In the genomic region with DNA sequence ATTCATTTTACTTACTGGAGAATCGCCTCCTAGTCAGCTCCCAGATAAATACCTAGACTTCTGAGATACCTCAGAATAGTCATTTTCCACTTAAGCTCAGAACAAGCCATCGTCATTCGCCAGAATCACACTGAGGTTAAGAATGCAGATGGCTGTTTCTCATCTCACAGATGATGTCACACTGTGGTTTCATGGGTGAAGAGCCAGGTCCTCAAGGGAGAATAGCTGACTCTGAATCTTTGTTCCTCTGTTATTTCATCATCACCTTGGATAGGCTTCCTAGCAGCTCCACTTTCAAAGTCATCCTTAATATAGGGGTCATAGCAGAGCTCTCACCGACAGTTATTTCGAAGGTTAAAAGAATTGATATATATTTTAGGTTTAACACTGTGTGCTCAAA, we compare ENCODE assay signal across 26 mouse cellular contexts.
DNase-seq lines count a peak whose midpoint lies in the region; ATAC-seq and TF ChIP-seq lines count a peak whose summit lies in the region.
"Had no signal": no experiment of that assay in that cellular context is flagged by ENCODE, and none has a peak within 500 bp of the region (broad histone marks: within the 10 kb centered on the region; RNA-seq: fewer than 3 reads in every experiment).

No protein-coding gene starts in this region.

- TF ChIP-seq EP300 in CH12.LX (IDR thresholded peaks at IDR 0.05; ENCODE audit: low read length), result peak; percentile 93

- no peak overlapping the region for H3K9ac ChIP-seq in CH12.LX (ENCODE audit: insufficient read depth, low read depth)
- no peak overlapping the region for H3K9ac ChIP-seq in heart, embryonic 12.5 days
- H3K9ac ChIP-seq: embryonic facial prominence, embryonic 13.5 days; embryonic facial prominence, embryonic 15.5 days; forebrain, embryonic 12.5 days had no signal

- H3K27ac ChIP-seq in CH12.LX (ENCODE audit: insufficient read depth, low read depth), result no peak overlapping the region
- H3K27ac ChIP-seq in heart, embryonic 12.5 days (ENCODE audit: poor library complexity, severe bottlenecking), result no peak overlapping the region
- H3K27ac ChIP-seq: embryonic facial prominence, embryonic 13.5 days; embryonic facial prominence, embryonic 15.5 days; forebrain, embryonic 10.5 days; forebrain, embryonic 12.5 days had no signal

- peak; percentile 84 for ATAC-seq in Patski
- ATAC-seq in heart, embryonic 12.5 days (ENCODE audit: insufficient number of reproducible peaks, low FRiP score), result no peak
- ATAC-seq: CD4-positive, CD25-positive, alpha-beta regulatory T cell, adult 4 months; forebrain, embryonic 14.5 days; forebrain, embryonic 16.5 days had no signal

- no peaks in the 10 kb centered on the region for H3K9me3 ChIP-seq in CH12.LX (replicated peaks; ENCODE audit: low read length)
- H3K9me3 ChIP-seq in heart, embryonic 12.5 days (replicated peaks), result no peaks in the 10 kb centered on the region
- H3K9me3 ChIP-seq: embryonic facial prominence, embryonic 13.5 days; embryonic facial prominence, embryonic 15.5 days; forebrain, embryonic 10.5 days; forebrain, embryonic 12.5 days had no signal

- H3K27me3 ChIP-seq in CH12.LX (replicated peaks) (no peaks in the 10 kb centered on the region), Patski (no peaks in the 10 kb centered on the region)
- H3K27me3 ChIP-seq in splenic B cell, adult 2 months (ENCODE audit: control insufficient read depth, insufficient read depth, low read length, poor library complexity, severe bottlenecking), result no peaks in the 10 kb centered on the region
- H3K27me3 ChIP-seq in heart, embryonic 12.5 days (replicated peaks), result no peaks in the 10 kb centered on the region
- H3K27me3 ChIP-seq: embryonic facial prominence, embryonic 15.5 days; forebrain, embryonic 12.5 days had no signal

- dilution Hi-C loops in CH12.LX (cut with MboI; ENCODE audit: extremely low pct_ligation_motif_present, extremely low pct_unique_long_range_greater_than_20kb, low sequenced_read_pairs), result no loop called here

- TF ChIP-seq CTCF in CH12.LX (conservative IDR thresholded peaks at IDR 0.05 in 1 of 2, IDR thresholded peaks at IDR 0.05 in 1 of 2; ENCODE audit: low read depth in 2 of 2, low read length in 2 of 2) (no peak), Patski (IDR thresholded peaks at IDR 0.05) (no peak)

- no peak for TF ChIP-seq POLR2A in CH12.LX (IDR thresholded peaks at IDR 0.05; ENCODE audit: low read depth, low read length)

- no peaks in the 10 kb centered on the region for H3K79me2 ChIP-seq in CH12.LX (replicated peaks; ENCODE audit: control insufficient read depth, extremely low read depth, insufficient read depth, poor library complexity, severe bottlenecking)

- peaks cover 7 to 26% of the 10 kb centered on the region in 2 experiments for H3K4me1 ChIP-seq in CH12.LX (ENCODE audit: control insufficient read depth in 1 of 2, insufficient read depth in 2 of 2)
- H3K4me1 ChIP-seq in heart, embryonic 12.5 days (replicated peaks), result no peaks in the 10 kb centered on the region
- H3K4me1 ChIP-seq: embryonic facial prominence, embryonic 13.5 days; embryonic facial prominence, embryonic 15.5 days; forebrain, embryonic 10.5 days; forebrain, embryonic 12.5 days had no signal

- 81% methylated on average over 5 of the region's 5 CpGs for WGBS in heart, embryonic 12.5 days

- POLR2A ChIA-PET in Patski (lab: Charles Lee), result no interaction called here

- DNase-seq in 3T3-L1 (ENCODE audit: low read depth, low spot score) (peak; percentile 68), CH12.LX (ENCODE audit: extremely low read depth) (peak; percentile 93), Patski (ENCODE audit: low read depth, low spot score) (peak; percentile 44)
- DNase-seq in splenic B cell, adult 2 months (ENCODE audit: low read depth, low spot score), result peak; percentile 46
- no peak for DNase-seq in layer of hippocampus, adult 18-20 months (ENCODE audit: low spot score in 2 of 2)
- DNase-seq in kidney, adult 9 months, result no peak
- DNase-seq in right cerebral cortex, postnatal 25 days, result no peak
- DNase-seq: adrenal gland, adult 2 months; adrenal gland, postnatal 10 days; adrenal gland, postnatal 25 days; cerebellum, adult 11 months; cerebellum, adult 18-20 months; cerebellum, adult 8-10 months; cerebellum, adult 9-11 months; cerebellum, postnatal 14 days; cerebellum, postnatal 36 days; embryo, embryonic 11 days had no signal

- H3K4me2 ChIP-seq in CH12.LX (ENCODE audit: insufficient read depth, low read depth, poor library complexity, severe bottlenecking), result peak overlapping the region; percentile 29; the same call in 1 of the 2 replicates
- no peak overlapping the region for H3K4me2 ChIP-seq in heart, embryonic 12.5 days
- H3K4me2 ChIP-seq: embryonic facial prominence, embryonic 13.5 days; embryonic facial prominence, embryonic 15.5 days; forebrain, embryonic 12.5 days had no signal

- no peaks in the 10 kb centered on the region for H3K36me3 ChIP-seq in CH12.LX (replicated peaks in 1 of 2; ENCODE audit: control insufficient read depth in 1 of 2, insufficient read depth in 1 of 2, low read length in 1 of 2)
- no peaks in the 10 kb centered on the region for H3K36me3 ChIP-seq in splenic B cell, adult 2 months (ENCODE audit: control insufficient read depth, insufficient read depth, low read length, poor library complexity, severe bottlenecking)
- no peaks in the 10 kb centered on the region for H3K36me3 ChIP-seq in heart, embryonic 12.5 days
- H3K36me3 ChIP-seq: embryonic facial prominence, embryonic 13.5 days; embryonic facial prominence, embryonic 15.5 days; forebrain, embryonic 10.5 days; forebrain, embryonic 12.5 days had no signal

- CTCF ChIA-PET in Patski (lab: Charles Lee), result interaction anchor here (0.8 to 1.2 kb wide), 2 partner anchors 33 to 127 kb away, joined by 3 to 4 read pairs; no protein-coding TSS in a partner anchor

- in situ Hi-C loops in CH12.LX (cut with MboI; ENCODE audit: low pct_ligation_motif_present, low pct_unique_long_range_greater_than_20kb, low sequenced_read_pairs) (no loop called here), Patski (cut with MboI; ENCODE audit: low pct_unique_long_range_greater_than_20kb) (no loop called here)

- TF ChIP-seq RAD21 in CH12.LX (IDR thresholded peaks at IDR 0.05; ENCODE audit: low read depth, low read length), result no peak; the same call in none of the 2 replicates

- no peak overlapping the region for H3K4me3 ChIP-seq in CH12.LX (replicated peaks in 1 of 3; ENCODE audit: low read depth in 2 of 3, low read length in 2 of 3, poor library complexity in 1 of 3)
- no peak overlapping the region for H3K4me3 ChIP-seq in heart, embryonic 12.5 days
- H3K4me3 ChIP-seq: embryonic facial prominence, embryonic 13.5 days; embryonic facial prominence, embryonic 15.5 days; erythroblast, embryonic 14.5 days; forebrain, embryonic 10.5 days; forebrain, embryonic 12.5 days had no signal

TF ChIP-seq in CH12.LX, 34 proteins besides CTCF, POLR2A, EP300 and RAD21:
- TF ChIP-seq JUND (conservative IDR thresholded peaks at IDR 0.05; ENCODE audit: low read depth, low read length) (peak; percentile 91), JUN (IDR thresholded peaks at IDR 0.05; ENCODE audit: insufficient read depth, low read depth, low read length) (peak; percentile 94), ETS1 (conservative IDR thresholded peaks at IDR 0.05; ENCODE audit: low read depth, low read length) (peak; percentile 96), TBP (conservative IDR thresholded peaks at IDR 0.05; ENCODE audit: low read depth, low read length) (no peak), ZNF384 (IDR thresholded peaks at IDR 0.05; ENCODE audit: low read depth, low read length) (no peak), PAX5 (IDR thresholded peaks at IDR 0.05; ENCODE audit: low read length) (no peak), SIN3A (IDR thresholded peaks at IDR 0.05; ENCODE audit: low read length) (peak; percentile 41; the same call in 1 of the 2 replicates), NRF1 (IDR thresholded peaks at IDR 0.05; ENCODE audit: low read depth, low read length) (no peak), MAX (IDR thresholded peaks at IDR 0.05; ENCODE audit: low read length) (no peak), ZC3H11A (IDR thresholded peaks at IDR 0.05; ENCODE audit: low read depth, low read length) (no peak), IRF4 (IDR thresholded peaks at IDR 0.05; ENCODE audit: low read depth, low read length) (peak; percentile 88), MAZ (IDR thresholded peaks at IDR 0.05; ENCODE audit: low read depth, low read length) (0 out of 2 replicates have a peak, but pooled peaks have one; percentile 22), MAFK (IDR thresholded peaks at IDR 0.05; ENCODE audit: insufficient replicate concordance, low read length) (peak; percentile 82), CHD2 (IDR thresholded peaks at IDR 0.05; ENCODE audit: low read length) (0 out of 2 replicates have a peak, but pooled peaks have one; percentile 10), MEF2A (IDR thresholded peaks at IDR 0.05; ENCODE audit: borderline replicate concordance, low read depth, low read length) (peak; percentile 88), BHLHE40 (IDR thresholded peaks at IDR 0.05; ENCODE audit: low read depth, low read length) (peak; percentile 63; the same call in 1 of the 2 replicates), KAT2A (IDR thresholded peaks at IDR 0.05; ENCODE audit: insufficient replicate concordance, low read length) (0 out of 2 replicates have a peak, but pooled peaks have one; percentile 36), MYC (IDR thresholded peaks at IDR 0.05; ENCODE audit: low read depth, low read length) (0 out of 2 replicates have a peak, but pooled peaks have one; percentile 28), ZKSCAN1 (IDR thresholded peaks at IDR 0.05; ENCODE audit: borderline replicate concordance, low read depth, low read length) (no peak), RCOR1 (conservative IDR thresholded peaks at IDR 0.05; ENCODE audit: low read depth, low read length) (no peak), TCF12 (IDR thresholded peaks at IDR 0.05; ENCODE audit: low read depth, low read length) (peak; percentile 78), HCFC1 (IDR thresholded peaks at IDR 0.05; ENCODE audit: low read depth, low read length) (no peak), POLR2AphosphoS2 (IDR thresholded peaks at IDR 0.05; ENCODE audit: low read depth, low read length) (no peak)

Comparison
In these comparisons a context has a peak if more than half of its experiments do, and no peak if none do; other contexts are left out.
1. DNase-seq: peak in 3T3-L1 (single experiment), CH12.LX (single experiment), Patski (single experiment) and splenic B cell, adult 2 months (single experiment); none in layer of hippocampus, adult 18-20 months (0 of 2), kidney, adult 9 months (single experiment) and right cerebral cortex, postnatal 25 days (single experiment).